Mouse (Mus musculus) activated CD4-positive, CD25-positive, alpha-beta regulatory T cell, adult 4 months (primary cell): ENCODE measurements around the gene Ube2v1. TPM values are rescaled to one million over a fixed set of nuclear protein-coding genes. Genes with fewer than 3 reads are reported as not detected.
"Not testable (repeated sequence)": the region's sequence is repeated elsewhere in the genome, so short reads cannot be mapped to it uniquely, and the experiment has no call there.

ENCODE experiments used
- ATAC-seq: one replicate; pipeline ENCODE4 v1.8.0; 2017
- polyA plus RNA-seq, 2 experiments: library from polyadenylated mRNA; unstranded; fragments of 100-300 nt; shearing (Covaris generic); gene quantifications; one replicate each; pipeline ENCODE4 v1.2.1; 2017

The Ube2v1 gene
- polyA plus RNA-seq, 2 experiments from 2014 or later: 308 to 398 TPM

DNA sequence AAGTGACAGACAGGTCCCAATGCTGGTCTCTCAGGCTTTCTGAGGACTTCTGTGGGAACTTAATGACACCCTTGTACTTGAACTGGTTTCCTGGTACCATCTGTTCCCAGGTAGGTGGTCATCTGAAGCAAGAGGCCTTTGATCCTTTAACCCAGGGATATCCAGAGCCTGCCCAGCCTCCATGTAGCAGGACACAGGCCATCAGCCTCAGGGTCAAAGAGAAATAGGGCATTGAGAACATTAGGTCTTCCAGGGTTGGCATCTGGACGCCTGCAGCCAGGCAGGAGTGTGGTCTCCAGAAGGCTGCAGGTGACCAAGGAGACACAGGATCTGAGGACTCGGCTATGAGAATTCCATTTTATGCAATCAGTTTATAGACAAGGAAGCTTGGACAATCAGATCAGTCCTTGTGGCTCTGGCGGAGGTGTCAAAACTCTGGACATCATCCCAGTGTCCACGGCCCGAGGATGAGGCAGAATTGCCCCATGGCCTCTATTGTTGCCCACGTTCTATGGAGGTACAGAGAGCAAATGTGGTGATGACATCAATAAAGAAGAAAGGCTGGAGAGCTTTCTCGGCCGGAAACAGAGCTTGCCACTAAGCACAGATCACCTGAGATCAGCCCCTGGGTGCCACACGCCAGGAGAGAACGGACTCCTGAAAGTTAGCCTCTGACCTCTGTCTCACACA, 23.2 kb upstream of the Ube2v1 start:
- no peak for ATAC-seq

DNA sequence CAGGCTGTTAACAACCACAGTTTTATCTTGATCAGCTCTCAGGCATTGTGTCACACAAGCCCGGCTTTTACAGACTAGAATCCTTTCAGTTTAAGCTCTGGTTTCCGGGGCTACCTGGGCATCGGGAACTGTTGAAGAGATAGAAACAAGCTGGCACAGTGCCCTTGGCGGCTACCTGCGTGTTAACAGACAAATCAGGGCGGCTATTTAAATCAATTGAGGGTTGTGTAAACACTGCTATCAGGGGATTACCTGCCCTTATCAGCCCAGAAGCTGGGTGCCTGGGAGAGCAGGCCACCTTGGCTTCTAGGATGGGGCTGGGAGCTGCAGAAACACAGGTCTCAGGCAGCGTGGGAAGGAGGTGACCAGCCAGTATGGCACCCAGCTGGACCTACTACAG, 20.8 kb upstream of the Ube2v1 start:
- ATAC-seq: no peak

GRCm38 (mm10) chr2:167651622-167652021, 19.7 kb upstream of the Ube2v1 start:
- ATAC-seq: no peak

DNA sequence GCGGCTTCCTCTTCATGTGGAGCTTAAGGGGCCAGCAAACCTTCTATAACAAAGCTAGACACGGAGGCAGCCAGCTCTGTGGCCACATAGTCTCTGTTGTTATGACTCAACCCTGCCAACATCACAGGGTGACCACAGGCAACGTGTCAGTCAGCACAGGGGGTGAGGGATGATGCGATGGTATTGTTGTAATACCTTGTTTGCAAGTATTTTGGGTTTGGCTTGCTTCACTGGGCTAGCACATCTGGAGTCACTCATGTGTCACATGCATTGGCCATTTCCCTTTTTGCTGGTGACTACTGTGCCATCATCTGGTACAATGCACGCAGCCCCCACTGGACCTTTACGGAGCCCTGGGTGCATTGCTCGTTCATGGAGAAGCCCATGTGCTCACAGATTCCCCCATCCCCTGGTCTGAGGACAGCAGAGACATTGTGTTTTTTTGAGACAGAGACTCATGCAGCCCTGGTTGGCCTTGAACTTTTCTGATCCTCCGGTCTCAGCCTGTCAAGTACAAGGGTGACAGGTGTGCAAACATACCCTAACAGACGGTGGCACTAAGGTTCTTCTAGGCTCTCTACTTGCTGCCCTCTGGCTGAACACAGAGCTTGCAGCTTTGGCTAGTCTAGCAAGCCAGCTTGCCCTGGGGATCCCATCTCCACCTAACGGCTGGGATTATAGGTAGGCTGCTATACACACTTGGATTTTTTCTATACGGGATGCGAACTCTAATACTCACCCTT, 17.6 kb upstream of the Ube2v1 start:
- ATAC-seq: no peak

- ATAC-seq: no peak
Measured at GRCm38 (mm10) chr2:167646411-167646810, 14.5 kb upstream of the Ube2v1 start.

GRCm38 (mm10) chr2:167643356-167644052, 11.6 kb upstream of the Ube2v1 start:
- ATAC-seq: not testable (repeated sequence)

GRCm38 (mm10) chr2:167642164-167642563, 10.3 kb upstream of the Ube2v1 start:
- no peak for ATAC-seq

DNA sequence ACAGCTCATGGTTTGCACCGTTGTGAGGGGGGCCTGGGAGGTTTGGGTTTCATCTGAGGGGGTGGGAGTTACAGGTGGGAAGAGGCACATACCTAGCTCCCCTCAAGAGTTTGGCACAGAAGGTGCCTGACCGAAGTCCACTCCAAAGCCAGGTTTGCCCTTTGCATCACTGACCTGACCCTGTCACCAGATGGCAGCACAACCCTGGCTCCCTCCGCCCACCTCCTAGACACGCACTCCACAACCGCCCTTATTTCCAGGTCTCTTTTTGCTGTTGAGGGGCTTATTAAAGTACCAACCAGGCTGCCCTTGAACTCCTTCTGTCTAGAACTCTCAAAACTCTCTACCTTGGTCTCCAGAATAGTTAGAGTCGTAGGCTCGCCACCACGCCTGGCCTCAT, 9.4 kb upstream of the Ube2v1 start:
- peak; percentile 62 for ATAC-seq

DNA sequence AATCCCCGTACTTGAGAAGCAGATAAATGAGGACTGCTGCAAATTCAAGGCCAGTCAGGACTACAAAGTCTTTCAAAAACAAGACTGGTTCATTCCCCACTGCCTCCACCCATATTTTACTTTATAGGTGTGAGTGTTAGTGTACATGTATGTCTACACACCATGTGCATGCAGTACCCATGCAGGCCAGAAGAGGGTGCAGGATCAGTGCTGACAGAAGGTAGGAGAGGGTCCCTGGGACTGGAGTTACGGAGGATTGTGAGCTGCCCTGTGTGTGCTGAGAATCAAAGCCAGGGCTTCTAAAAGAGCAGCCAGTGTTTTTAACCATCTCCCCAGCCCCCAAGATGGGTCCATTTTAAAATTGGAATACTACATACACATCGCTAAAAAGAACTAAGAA, 8.4 kb upstream of the Ube2v1 start:
- peak; percentile 43 for ATAC-seq

GRCm38 (mm10) chr2:167634865-167635512, 3.1 kb upstream of the Ube2v1 start:
- no peak for ATAC-seq

- ATAC-seq: peak; percentile 84
Measured at GRCm38 (mm10) chr2:167634338-167634770, 2.5 kb upstream of the Ube2v1 start.

- ATAC-seq: no peak
Measured at GRCm38 (mm10) chr2:167633537-167633872, 1.6 kb upstream of the Ube2v1 start.

DNA sequence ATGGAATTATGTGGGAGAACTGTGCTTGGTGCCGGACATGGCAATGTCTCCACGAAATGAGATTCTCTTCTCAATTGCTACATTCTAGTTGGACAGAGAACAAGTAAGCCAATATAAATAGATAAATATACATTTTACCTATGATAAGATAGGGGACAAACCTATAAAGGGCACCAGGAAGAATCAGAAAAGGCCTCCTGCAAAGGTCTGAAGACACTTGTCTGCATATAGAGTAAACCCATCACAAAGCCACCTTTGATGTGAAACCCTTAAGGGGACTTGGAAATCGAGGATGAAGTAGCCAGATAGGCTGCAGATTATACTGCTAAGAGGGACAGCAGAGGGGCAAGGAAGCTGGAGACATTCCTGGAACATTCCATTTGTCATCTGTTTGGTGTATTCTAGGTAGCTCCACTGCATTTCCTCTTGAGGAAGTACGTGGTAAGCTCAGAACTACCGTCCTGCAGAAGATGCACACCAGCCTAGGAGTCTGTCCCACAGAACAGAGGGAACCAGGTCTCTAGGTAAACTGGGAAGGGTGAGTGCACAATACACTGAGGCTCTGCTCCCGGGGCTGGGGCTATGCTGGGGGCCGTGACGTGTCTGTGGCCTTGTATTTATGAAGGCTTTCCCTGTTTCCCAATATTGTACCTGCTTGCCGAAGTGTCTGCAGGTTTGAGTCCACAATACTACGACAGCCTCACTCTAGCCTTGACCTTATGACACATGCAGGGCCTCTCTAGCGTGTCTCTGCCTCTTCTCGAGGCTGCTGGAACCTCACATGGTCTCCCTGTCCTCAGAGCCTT, 1.0 kb upstream of the Ube2v1 start:
- ATAC-seq: no peak

DNA sequence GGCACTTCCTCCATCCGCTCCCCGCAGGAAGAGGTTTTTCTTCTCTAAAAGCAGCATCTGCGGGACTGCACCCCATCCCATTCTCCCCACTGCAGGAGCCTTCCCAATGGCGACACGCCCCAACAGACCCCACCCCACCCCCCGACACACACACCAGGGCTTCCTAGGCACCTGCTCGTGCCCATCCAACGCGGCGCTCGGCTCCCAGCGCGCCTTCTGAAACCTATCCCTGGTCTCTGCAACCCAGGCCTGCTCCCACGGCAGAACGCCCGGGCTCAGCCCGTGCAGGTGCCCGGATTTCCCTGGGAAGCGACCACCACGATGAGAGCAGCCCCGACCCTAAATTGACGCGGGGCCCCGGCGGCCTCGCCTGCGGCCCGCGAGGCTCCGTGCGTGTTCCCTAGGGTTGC, 709 bp downstream of the Ube2v1 start:
- no peak for ATAC-seq

GRCm38 (mm10) chr2:167630421-167630820, 1.5 kb downstream of the Ube2v1 start:
- no peak for ATAC-seq

DNA sequence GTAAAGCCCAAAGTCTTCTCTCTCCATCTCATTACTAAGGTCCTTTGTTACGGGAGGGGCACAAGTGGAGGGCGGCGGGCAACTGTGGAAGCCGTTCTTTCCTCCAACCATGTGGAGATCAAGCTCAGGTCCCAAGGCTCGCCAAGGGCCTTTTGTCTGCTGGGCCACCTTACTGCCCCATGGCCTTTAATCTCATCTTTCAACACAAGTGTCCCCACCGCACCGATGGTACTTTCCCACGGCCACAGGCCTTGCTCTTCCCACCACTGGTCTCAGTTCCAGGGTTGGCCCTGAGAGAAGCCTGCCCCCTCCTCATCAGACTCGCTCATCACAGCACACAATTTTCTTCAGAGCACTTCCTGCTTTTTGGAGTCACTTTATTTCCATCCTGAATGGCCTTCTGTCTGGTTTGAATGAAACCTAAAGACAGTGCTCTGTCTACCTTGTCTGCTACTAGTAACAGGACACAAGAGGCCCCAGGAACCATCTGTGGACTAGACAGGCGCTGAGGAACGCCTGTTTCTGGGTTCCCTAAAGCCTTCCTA, 2.2 kb downstream of the Ube2v1 start:
- ATAC-seq: no peak

DNA sequence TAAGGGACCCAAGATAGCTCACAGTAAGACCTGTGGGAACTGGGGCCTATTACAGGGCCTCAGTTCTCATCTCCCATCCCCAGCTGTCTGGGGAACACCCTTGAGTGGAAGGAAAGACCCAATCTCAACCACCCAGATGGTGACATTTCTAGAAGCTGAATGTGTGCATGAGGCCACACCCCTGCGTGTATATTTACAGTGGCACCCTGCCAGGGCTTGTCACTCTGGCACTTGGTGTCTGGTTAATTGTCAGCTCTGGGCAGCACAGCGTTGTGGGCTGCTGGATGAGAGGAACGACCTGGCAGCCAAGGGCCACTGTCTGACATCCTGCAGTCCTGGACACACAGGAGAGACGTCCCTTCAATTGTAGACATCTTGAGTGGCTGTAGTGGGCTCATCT, 3.0 kb downstream of the Ube2v1 start:
- ATAC-seq: no peak

DNA sequence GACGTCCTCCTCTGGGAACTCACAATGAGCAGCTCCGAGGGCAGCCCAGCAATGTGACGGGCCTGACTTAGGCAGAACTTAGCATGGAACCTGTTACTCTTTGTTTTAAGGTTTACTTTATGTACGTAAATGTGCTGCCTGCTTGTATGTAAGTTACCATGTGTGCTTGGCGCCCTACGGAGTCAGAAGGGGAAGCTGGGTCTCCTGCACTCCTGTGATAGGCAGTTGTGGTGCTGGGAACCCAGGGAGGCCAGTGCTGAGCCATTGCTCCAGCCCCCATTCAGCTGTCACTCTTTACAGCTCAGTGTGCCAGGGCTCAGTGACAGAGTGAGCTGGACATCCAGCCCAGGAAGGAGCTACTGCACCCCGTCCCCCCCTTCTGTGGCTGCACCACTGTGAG, 4.9 kb downstream of the Ube2v1 start:
- ATAC-seq: no peak

GRCm38 (mm10) chr2:167625670-167626069, 6.2 kb downstream of the Ube2v1 start:
- ATAC-seq: no peak

GRCm38 (mm10) chr2:167624368-167625075, 7.4 kb downstream of the Ube2v1 start:
- ATAC-seq: no peak

DNA sequence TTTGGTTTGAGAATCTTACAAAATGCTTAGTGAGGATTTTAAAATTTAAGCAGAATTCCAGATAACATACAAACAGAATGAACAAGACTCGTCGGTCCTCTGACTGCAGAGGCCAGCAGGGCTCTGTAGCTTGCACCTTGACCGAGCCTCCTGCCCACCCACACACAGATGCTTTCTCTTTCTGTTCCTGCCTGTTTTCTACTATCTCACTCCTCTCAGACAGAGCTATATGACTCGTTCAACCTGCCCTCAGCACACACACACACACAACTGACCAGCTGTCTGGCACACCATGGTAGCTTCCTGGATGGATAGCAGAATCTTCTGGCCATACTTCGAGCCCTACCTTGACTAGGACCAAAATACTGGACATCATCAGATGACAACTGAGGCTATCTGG, 8.9 kb downstream of the Ube2v1 start:
- ATAC-seq: peak; percentile 39
